Mouse (Mus musculus): ENCODE measurements around the gene Mustn1. TPM values are rescaled to one million over a fixed set of nuclear protein-coding genes. Genes with fewer than 3 reads are reported as not detected.

The Mustn1 gene
- polyA plus RNA-seq, 1 experiment from 2014 or later, result 9.9 TPM

DNA sequence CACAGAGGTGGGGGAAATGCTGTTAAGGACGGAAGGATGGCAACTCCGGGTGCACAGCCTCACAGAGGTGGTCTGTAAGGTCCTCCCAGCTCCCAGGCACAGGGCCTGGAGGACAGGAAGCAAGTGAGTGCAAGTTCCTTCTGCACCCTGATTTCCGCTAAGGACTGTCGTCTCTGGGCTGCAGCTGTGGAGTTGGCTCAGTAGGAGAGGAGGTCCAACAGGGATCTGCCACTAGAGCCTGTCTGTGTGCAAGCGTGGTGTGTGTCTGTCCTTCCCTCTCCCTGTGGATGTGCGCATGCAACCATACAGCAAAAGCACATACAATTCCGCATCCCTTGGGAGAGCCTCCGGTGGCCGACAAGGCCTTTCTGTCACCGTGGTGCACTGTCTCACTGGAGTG is 2.5 kb upstream of the Mustn1 start:
- Histone ChIP-seq H3K36me3 (ENCODE audit: control insufficient read depth, insufficient read depth, low read length) (0 out of 2 replicates have a peak, but pooled peaks cover 5% of the 10 kb centered on the region), H3K27me3 (ENCODE audit: control insufficient read depth, insufficient read depth, low read depth, low read length) (no peaks in the 10 kb centered on the region), H3K27ac (ENCODE audit: low read length) (no peak overlapping the region), H3K4me2 (ENCODE audit: low read depth, low read length) (no peak overlapping the region), H3K4me1 (replicated peaks; ENCODE audit: control insufficient read depth, insufficient read depth, low read length) (peaks cover 40% of the 10 kb centered on the region), H3K9ac (ENCODE audit: low read length) (no peak overlapping the region), H3K9me3 (ENCODE audit: control insufficient read depth, low read length) (no peaks in the 10 kb centered on the region), H3K4me3 (ENCODE audit: low read length) (no peak overlapping the region)
- ATAC-seq (ENCODE audit: low read depth), result no peak
- WGBS, result 80% methylated on average over 10 of the region's 10 CpGs

DNA sequence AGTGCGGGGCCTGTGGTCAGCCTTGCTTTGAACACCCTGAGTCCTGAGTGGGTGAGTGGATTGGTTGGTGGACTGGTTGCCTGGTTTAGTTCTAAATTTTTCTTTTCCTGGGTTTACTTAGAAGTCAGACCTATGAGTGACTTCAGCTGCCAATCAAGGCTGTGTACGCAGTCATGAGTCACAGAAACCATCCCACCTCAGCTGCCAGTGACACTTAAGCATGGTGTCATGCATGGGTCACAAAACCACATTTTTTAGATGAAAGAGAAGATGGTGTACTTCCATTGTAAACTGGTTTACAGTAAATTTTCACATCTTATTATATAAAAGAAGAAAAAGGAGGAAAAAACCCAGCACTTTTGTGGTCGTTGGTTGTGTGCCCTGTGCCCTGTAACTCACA is 1.2 kb upstream of the Mustn1 start:
- WGBS, result 88% methylated on average over 3 of the region's 3 CpGs
- Histone ChIP-seq H3K27ac (ENCODE audit: low read length) (no peak overlapping the region), H3K9ac (ENCODE audit: low read length) (no peak overlapping the region), H3K4me3 (ENCODE audit: low read length) (no peak overlapping the region), H3K4me2 (ENCODE audit: low read depth, low read length) (no peak overlapping the region), H3K36me3 (ENCODE audit: control insufficient read depth, insufficient read depth, low read length) (0 out of 2 replicates have a peak, but pooled peaks cover 5% of the 10 kb centered on the region), H3K27me3 (ENCODE audit: control insufficient read depth, insufficient read depth, low read depth, low read length) (no peaks in the 10 kb centered on the region), H3K4me1 (replicated peaks; ENCODE audit: control insufficient read depth, insufficient read depth, low read length) (peaks cover 40% of the 10 kb centered on the region), H3K9me3 (ENCODE audit: control insufficient read depth, low read length) (no peaks in the 10 kb centered on the region)
- ATAC-seq (ENCODE audit: low read depth), result no peak

DNA sequence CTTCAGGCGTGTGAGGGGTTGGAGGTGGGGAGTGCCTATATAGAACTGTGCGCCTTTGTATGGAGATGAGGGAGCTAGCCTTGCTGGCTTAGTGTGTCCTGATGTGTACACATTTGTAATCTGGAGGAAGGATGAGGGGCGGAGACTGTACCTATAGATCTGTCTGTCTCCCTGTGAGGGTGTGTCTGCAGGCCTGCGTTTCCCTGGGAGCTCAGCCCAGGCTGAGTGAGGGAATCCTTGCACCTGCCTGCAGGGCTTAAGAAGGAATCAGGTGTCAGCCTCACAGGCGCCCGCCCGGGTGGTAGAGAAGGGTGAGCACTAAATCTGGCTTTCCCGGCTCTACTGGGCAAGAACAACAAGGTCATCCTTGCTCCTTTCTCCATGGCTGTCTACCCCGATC is 794 bp downstream of the Mustn1 start:
- Histone ChIP-seq H3K4me2 (ENCODE audit: low read depth, low read length) (no peak overlapping the region), H3K36me3 (ENCODE audit: control insufficient read depth, insufficient read depth, low read length) (0 out of 2 replicates have a peak, but pooled peaks cover 2% of the 10 kb centered on the region), H3K4me1 (replicated peaks; ENCODE audit: control insufficient read depth, insufficient read depth, low read length) (peaks cover 31% of the 10 kb centered on the region), H3K27me3 (ENCODE audit: control insufficient read depth, insufficient read depth, low read depth, low read length) (no peaks in the 10 kb centered on the region), H3K27ac (ENCODE audit: low read length) (peak overlapping the region; percentile 82), H3K9me3 (ENCODE audit: control insufficient read depth, low read length) (no peaks in the 10 kb centered on the region), H3K9ac (ENCODE audit: low read length) (peak overlapping the region; percentile 24; the same call in 1 of the 2 replicates), H3K4me3 (ENCODE audit: low read length) (no peak overlapping the region)
- WGBS, result 52% methylated on average over 9 of the region's 9 CpGs
- ATAC-seq (ENCODE audit: low read depth), result no peak

DNA sequence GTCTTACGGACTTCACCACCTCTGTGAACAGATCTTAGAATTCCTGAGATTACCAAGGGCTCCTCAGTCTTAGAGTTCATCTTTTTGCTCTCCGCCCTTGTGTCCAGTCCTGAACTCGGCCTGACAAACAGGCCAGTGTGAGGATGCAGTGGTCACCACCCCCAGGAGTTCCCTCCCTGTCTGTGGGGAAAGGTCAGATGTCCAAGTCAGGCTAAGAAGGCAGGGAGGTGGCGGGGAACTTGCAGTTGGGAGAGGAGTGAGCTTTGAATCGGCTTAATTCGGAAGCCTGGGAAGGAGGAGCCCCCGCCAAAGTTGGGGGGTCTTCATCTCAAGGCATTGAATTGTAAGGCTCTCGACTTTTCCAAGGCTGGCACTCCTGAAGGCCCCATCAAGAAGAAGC is 1.3 kb downstream of the Mustn1 start:
- Histone ChIP-seq H3K9ac (ENCODE audit: low read length) (no peak overlapping the region), H3K36me3 (ENCODE audit: control insufficient read depth, insufficient read depth, low read length) (0 out of 2 replicates have a peak, but pooled peaks cover 2% of the 10 kb centered on the region), H3K9me3 (ENCODE audit: control insufficient read depth, low read length) (no peaks in the 10 kb centered on the region), H3K27me3 (ENCODE audit: control insufficient read depth, insufficient read depth, low read depth, low read length) (no peaks in the 10 kb centered on the region), H3K4me3 (ENCODE audit: low read length) (no peak overlapping the region), H3K27ac (ENCODE audit: low read length) (no peak overlapping the region), H3K4me1 (replicated peaks; ENCODE audit: control insufficient read depth, insufficient read depth, low read length) (peaks cover 30% of the 10 kb centered on the region), H3K4me2 (ENCODE audit: low read depth, low read length) (no peak overlapping the region)
- ATAC-seq (ENCODE audit: low read depth), result no peak
- 71% methylated on average over 8 of the region's 8 CpGs for WGBS

DNA sequence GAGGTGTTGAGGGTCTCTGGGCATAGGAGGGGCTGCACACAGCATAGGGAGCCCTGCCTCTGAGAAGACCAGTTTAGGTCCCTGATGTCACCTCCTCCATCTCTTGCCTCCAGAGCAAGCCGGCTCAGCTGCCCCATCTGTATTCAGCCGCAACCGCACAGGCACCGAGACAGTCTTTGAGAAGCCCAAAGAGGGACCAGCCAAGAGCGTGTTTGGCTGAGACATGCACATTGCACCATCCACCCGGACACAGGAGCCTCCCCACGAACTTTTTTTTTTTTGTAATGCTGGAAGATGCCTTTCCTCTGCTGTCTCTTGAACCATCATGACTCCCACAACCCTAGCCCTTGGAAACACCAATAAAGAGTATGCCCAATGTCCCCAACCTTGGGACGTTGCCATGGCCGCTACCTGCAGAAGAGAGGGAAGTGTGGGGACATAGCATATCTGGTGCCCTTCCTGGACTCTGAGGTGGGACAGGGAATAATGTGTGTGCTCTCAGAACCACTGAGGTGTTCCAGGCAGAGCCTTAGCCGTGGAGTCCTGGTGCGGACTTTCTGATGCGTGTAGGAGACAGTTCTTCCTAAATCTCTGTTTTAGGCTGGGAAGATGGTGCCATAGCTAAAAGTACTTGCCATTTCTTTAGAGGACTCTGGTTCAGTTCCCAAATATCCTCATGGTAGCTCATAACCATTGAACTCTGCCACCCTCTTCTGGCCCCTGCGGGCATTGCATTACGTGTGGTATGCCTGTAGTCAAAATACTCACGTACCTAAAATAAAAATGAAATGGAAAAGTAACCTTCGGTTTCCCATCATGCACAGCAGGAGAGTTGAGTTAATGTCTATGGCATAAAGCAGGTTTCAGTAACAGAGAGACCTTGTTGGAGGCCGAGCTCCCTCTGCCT is 2.1 kb downstream of the Mustn1 start:
- H3K9me3 ChIP-seq (ENCODE audit: control insufficient read depth, low read length), result no peaks in the 10 kb centered on the region
- no peak overlapping the region for H3K9ac ChIP-seq (ENCODE audit: low read length)
- ATAC-seq (ENCODE audit: low read depth), result no peak
- H3K36me3 ChIP-seq (ENCODE audit: control insufficient read depth, insufficient read depth, low read length), result no peaks in the 10 kb centered on the region
- H3K4me2 ChIP-seq (ENCODE audit: low read depth, low read length), result no peak overlapping the region
- peaks cover 22% of the 10 kb centered on the region for H3K4me1 ChIP-seq (replicated peaks; ENCODE audit: control insufficient read depth, insufficient read depth, low read length)
- WGBS, result 75% methylated on average over 17 of the region's 17 CpGs
- H3K27ac ChIP-seq (ENCODE audit: low read length), result no peak overlapping the region
- H3K4me3 ChIP-seq (ENCODE audit: low read length), result no peak overlapping the region
- H3K27me3 ChIP-seq (ENCODE audit: control insufficient read depth, insufficient read depth, low read depth, low read length), result no peaks in the 10 kb centered on the region

DNA sequence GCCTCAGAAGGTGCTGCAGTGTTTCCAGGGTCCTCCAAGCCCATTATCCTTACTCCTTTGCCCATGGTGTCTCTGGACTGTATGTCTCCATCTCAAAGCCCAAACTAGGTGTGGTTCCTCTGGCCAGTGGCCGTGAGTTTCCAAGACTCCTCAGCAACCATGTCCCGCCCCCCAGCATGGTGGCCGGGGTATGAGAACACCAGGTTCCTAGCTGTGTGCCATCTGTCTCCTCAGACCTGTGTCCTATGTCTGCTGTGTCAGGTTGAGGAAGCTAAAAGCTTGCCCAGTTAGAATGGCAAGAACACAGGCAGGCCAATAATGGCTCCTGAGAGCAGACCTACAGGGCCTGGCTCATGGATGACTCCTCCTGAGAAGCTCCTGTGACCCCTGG is 2.7 kb downstream of the Mustn1 start:
- Histone ChIP-seq H3K9ac (ENCODE audit: low read length) (no peak overlapping the region), H3K27ac (ENCODE audit: low read length) (no peak overlapping the region), H3K4me1 (replicated peaks; ENCODE audit: control insufficient read depth, insufficient read depth, low read length) (peaks cover 18% of the 10 kb centered on the region), H3K4me3 (ENCODE audit: low read length) (no peak overlapping the region), H3K27me3 (ENCODE audit: control insufficient read depth, insufficient read depth, low read depth, low read length) (no peaks in the 10 kb centered on the region), H3K4me2 (ENCODE audit: low read depth, low read length) (no peak overlapping the region), H3K9me3 (ENCODE audit: control insufficient read depth, low read length) (no peaks in the 10 kb centered on the region), H3K36me3 (ENCODE audit: control insufficient read depth, insufficient read depth, low read length) (no peaks in the 10 kb centered on the region)
- 82% methylated on average over 3 of the region's 3 CpGs for WGBS
- ATAC-seq (ENCODE audit: low read depth), result no peak

DNA sequence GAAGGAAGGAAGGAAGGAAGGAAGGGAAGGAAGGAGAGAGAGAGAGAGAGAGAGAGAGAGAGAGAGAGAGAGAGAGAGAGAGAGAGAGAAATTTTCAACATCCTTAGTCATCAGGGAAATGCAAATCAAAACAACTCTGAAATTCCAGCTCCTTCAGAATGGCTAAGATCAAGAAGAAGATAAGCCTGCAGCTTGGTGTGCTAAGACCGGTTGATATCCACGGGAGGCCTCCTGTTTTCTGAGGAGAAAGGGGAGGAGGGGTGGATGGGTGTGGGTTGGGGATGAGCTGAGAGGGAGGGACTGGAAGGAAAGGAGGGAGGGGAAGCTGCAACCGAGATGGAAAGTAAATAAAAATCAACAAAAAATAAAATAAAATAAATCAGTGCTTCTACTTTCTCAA is 6.3 kb downstream of the Mustn1 start:
- ATAC-seq (ENCODE audit: low read depth), result no peak
- Histone ChIP-seq H3K4me2 (ENCODE audit: low read depth, low read length) (no peak overlapping the region), H3K9ac (ENCODE audit: low read length) (no peak overlapping the region), H3K9me3 (ENCODE audit: control insufficient read depth, low read length) (no peaks in the 10 kb centered on the region), H3K4me3 (ENCODE audit: low read length) (no peak overlapping the region), H3K27me3 (ENCODE audit: control insufficient read depth, insufficient read depth, low read depth, low read length) (no peaks in the 10 kb centered on the region; the same call in 1 of the 2 replicates), H3K4me1 (replicated peaks; ENCODE audit: control insufficient read depth, insufficient read depth, low read length) (peaks cover 14% of the 10 kb centered on the region), H3K27ac (ENCODE audit: low read length) (no peak overlapping the region), H3K36me3 (ENCODE audit: control insufficient read depth, insufficient read depth, low read length) (no peaks in the 10 kb centered on the region)
- 7% methylated on average over 3 of the region's 3 CpGs for WGBS

DNA sequence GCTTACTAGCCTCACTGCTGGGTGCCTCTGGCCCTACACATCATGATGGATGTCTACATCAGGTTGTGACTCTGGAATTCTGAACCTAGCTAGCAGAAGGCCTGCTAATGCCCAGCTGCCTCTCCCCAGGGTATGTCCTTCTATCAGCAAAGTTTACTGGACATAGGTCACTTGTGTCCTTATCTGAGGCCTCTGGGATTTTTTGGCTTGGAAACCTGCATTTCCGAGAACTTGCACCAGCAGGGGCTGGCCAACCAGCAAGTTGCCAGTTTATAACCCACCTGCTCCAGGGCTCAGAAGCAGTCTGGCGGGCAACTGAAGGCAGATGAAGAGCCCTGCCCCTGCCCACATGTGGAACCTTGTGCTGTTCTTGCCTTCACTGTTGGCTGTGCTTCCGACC is 7.2 kb downstream of the Mustn1 start, which contains the start of gene Itih4:
Gene Itih4, plus strand, starts transcription at position 273 of the 400 bp plus-strand sequence.
- Histone ChIP-seq H3K36me3 (ENCODE audit: control insufficient read depth, insufficient read depth, low read length) (no peaks in the 10 kb centered on the region), H3K9me3 (ENCODE audit: control insufficient read depth, low read length) (no peaks in the 10 kb centered on the region), H3K27ac (ENCODE audit: low read length) (no peak within 1 kb of the TSS), H3K4me1 (replicated peaks; ENCODE audit: control insufficient read depth, insufficient read depth, low read length) (peaks cover 14% of the 10 kb centered on the region), H3K4me3 (ENCODE audit: low read length) (no peak within 1 kb of the TSS), H3K9ac (ENCODE audit: low read length) (no peak within 1 kb of the TSS), H3K27me3 (ENCODE audit: control insufficient read depth, insufficient read depth, low read depth, low read length) (no peaks in the 10 kb centered on the region; the same call in 1 of the 2 replicates), H3K4me2 (ENCODE audit: low read depth, low read length) (no peak within 1 kb of the TSS)
- WGBS, result 79% methylated on average over 3 of the region's 3 CpGs
- no peak for ATAC-seq (ENCODE audit: low read depth)

DNA sequence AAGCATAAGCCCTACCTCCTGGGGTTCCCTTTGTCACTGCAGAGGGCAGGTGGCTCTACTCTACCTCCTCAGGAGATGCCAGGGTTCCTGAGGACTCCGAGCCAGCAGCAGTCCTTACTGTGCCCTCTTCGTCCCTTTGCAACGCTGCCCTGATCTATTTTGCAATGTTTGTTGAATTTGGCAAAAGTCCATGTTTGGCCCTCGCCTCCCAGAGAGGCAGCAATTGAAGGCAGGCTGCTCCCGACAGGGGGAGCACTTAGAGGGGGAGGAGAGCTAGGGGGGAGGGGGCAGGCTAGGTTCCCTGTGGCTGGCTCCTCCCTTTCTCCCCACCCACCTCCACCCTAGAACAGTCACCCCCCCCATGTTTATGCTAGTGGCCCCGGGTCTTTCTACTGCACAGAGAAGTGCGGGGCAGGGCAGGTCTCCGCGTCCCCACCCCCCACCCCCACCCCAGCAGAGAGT is 9.3 kb downstream of the Mustn1 start:
- 0 out of 2 replicates have a peak overlapping the region, but pooled peaks have one; percentile 25 for H3K27ac ChIP-seq (ENCODE audit: low read length)

More for the DNA sequence above, 9.3 kb downstream of the Mustn1 start:
- Histone ChIP-seq H3K4me3 (ENCODE audit: low read length) (peak overlapping the region; percentile 4; the same call in 1 of the 2 replicates), H3K36me3 (ENCODE audit: control insufficient read depth, insufficient read depth, low read length) (no peaks in the 10 kb centered on the region), H3K4me1 (replicated peaks; ENCODE audit: control insufficient read depth, insufficient read depth, low read length) (peaks cover 14% of the 10 kb centered on the region), H3K27me3 (ENCODE audit: control insufficient read depth, insufficient read depth, low read depth, low read length) (no peaks in the 10 kb centered on the region; the same call in 1 of the 2 replicates), H3K9ac (ENCODE audit: low read length) (no peak overlapping the region; the same call in 1 of the 2 replicates), H3K4me2 (ENCODE audit: low read depth, low read length) (peak overlapping the region; percentile 35), H3K9me3 (ENCODE audit: control insufficient read depth, low read length) (no peaks in the 10 kb centered on the region)
- ATAC-seq (ENCODE audit: low read depth), result peak; percentile 88
- WGBS, result 4% methylated on average over 9 of the region's 9 CpGs
